Mouse (Mus musculus) embryonic facial prominence, embryonic 14.5 days (tissue): ENCODE results near the gene Nusap1. TPM values are rescaled to one million over a fixed set of nuclear protein-coding genes. Genes with fewer than 3 reads are reported as not detected.
"Not testable (repeated sequence)": the region's sequence is repeated elsewhere in the genome, so short reads cannot be mapped to it uniquely, and the experiment has no call there.

Experiments
- ATAC-seq: fragments of 200-750 bp; cut with Nextera tagmentation; 2 replicates; pipeline ENCODE4 v1.8.0; 2017; ENCODE audit warnings: low read depth, moderate number of reproducible peaks, moderate TSS enrichment
- DNase-seq: peaks from one replicate; pipeline ENCODE4 v3.0.0-alpha.2; 2015; ENCODE audit warnings: low spot score
- H3K27ac ChIP-seq: fragments of 300-500 bp; sonication (generic); replicated peaks from 2 replicates; pipeline ENCODE4 v1.5.1; 2014; ENCODE audit warnings: low read depth, mild to moderate bottlenecking, low read length, moderate library complexity
- H3K27me3 ChIP-seq: fragments of 300-500 bp; sonication (generic); replicated peaks from 2 replicates; pipeline ENCODE4 v1.6.1; 2014; ENCODE audit warnings: low read length; ENCODE audit not compliant: control insufficient read depth, insufficient read depth
- H3K36me3 ChIP-seq: fragments of 300-500 bp; sonication (generic); 2 replicates; pipeline ENCODE4 v1.6.1; 2014; ENCODE audit warnings: low read length, mixed read lengths; ENCODE audit not compliant: control insufficient read depth, insufficient read depth
- H3K4me1 ChIP-seq: fragments of 300-500 bp; sonication (generic); 2 replicates; pipeline ENCODE4 v1.6.1; 2014; ENCODE audit warnings: antibody characterized with exemption, low read length; ENCODE audit not compliant: control insufficient read depth, insufficient read depth
- H3K4me2 ChIP-seq: fragments of 300-500 bp; sonication (generic); 2 replicates; pipeline ENCODE4 v1.6.1; 2014; ENCODE audit warnings: low read depth, mild to moderate bottlenecking, low read length, moderate library complexity, mixed read lengths
- H3K4me3 ChIP-seq: fragments of 300-500 bp; sonication (generic); 2 replicates; pipeline ENCODE4 v1.5.1; 2014; ENCODE audit warnings: low read depth, mild to moderate bottlenecking, low read length
- H3K9ac ChIP-seq: fragments of 300-500 bp; sonication (generic); 2 replicates; pipeline ENCODE4 v1.6.1; 2014; ENCODE audit warnings: low read depth, mild to moderate bottlenecking, low read length, moderate library complexity, mixed read lengths
- H3K9me3 ChIP-seq: fragments of 300-500 bp; sonication (generic); 2 replicates; pipeline ENCODE4 v1.6.1; 2016; ENCODE audit warnings: low read length; ENCODE audit not compliant: control insufficient read depth
- WGBS: fragments of 180-500 bp; shearing (Covaris S2); extraction: QIAGEN DNeasy Blood & Tissue Kit; methylation state at CpG from one replicate; pipeline ENCODE4 v1.1.7; 2014; 5-methylcytosine and 5-hydroxymethylcytosine counted together
- polyA plus RNA-seq: library from polyadenylated mRNA; unstranded; fragments of >200 nt; fragmentation: Nextera tagmentation; extraction: Ambion mirVana; gene quantifications from 2 replicates; pipeline ENCODE4 v1.2.1, GENCODE M21; 2014

The Nusap1 gene
- polyA plus RNA-seq, 1 experiment from 2014 or later = 47.5 TPM

DNA sequence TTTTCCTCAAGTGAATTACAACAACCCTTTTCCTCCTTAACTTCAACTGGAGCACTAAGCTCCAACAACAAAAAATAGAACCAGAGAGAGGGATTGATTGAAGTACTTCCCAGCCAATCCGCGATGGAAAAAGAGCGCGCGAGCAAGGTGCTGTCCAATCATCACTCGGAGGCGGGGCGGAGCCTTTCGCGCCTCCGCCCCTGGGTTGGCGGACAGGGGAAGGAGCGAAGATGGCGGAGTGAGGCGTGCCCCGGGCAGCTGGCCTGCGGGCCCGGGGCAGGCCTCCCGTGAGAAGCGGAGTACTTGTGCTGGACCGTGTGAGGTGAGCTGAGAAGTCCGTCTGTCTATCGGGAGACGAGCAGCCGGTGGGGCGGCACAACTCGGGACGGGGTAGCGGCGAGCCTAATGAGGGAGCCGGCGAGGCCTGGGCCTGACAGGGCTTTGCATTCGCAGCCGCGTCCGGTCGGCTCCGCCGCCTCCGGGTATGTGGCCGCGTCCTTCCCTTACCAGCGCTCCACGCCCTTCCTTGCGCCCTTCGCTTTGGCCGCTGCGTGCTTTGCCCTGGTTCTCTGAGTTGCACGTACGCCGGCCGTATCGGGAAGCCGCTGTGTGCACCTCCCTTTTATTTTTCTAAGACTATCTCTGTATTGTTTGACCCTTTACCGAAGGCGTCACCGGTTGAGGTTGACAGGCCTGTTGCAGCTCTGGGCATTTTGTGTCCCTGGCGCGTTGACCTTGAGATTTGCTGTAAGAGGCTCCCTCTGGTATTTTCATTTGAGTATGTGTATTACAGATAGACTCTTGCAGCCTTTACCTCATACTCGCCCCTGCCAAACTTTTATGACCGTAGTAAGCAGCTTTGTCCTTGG is 23.8 kb upstream of the Nusap1 start:
- peaks cover 38% of the 10 kb centered on the region for H3K36me3 ChIP-seq
- WGBS = under 1% methylated on average over 57 of the region's 61 CpGs
- DNase-seq (peak; percentile 97), ATAC-seq (peak; percentile 98)
- no peaks in the 10 kb centered on the region for H3K27me3 ChIP-seq
- H3K9ac ChIP-seq = peak overlapping the region; percentile 96
- H3K27ac ChIP-seq = peak overlapping the region; percentile 86
- H3K4me3 ChIP-seq = peak overlapping the region; percentile 91
- peaks cover 15% of the 10 kb centered on the region for H3K4me1 ChIP-seq
- peak overlapping the region; percentile 73 for H3K4me2 ChIP-seq
- H3K9me3 ChIP-seq = no peaks in the 10 kb centered on the region

DNA sequence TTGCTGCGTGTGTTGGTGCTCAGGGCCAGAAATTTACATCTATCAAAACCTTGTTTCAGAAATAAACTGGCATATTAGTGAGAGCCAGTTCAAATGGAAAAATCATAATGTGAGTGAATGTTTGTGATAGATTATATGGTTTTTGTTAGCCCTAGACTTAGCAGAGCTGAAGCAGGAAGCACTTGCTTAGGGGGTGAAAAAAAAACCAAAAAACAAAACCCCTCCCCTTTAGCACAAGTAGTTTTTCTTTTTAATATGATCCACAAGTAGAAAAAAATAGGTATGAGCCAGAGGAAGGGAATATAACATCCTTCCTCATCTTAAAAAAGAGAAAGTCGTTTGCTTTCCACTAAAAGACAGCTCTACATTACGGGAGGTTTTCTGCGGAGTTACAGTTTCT is 22.8 kb upstream of the Nusap1 start:
- WGBS = 31% methylated on average over 4 of the region's 4 CpGs
- Histone ChIP-seq H3K9ac (peak overlapping the region; percentile 96), H3K27me3 (no peaks in the 10 kb centered on the region), H3K36me3 (peaks cover 48% of the 10 kb centered on the region), H3K4me2 (peak overlapping the region; percentile 73), H3K4me1 (peaks cover 15% of the 10 kb centered on the region), H3K9me3 (no peaks in the 10 kb centered on the region), H3K4me3 (peak overlapping the region; percentile 91), H3K27ac (no peak overlapping the region)
- ATAC-seq (no peak), DNase-seq (no peak)

GRCm38 (mm10) chr2:119596781-119597330 is 21.2 kb upstream of the Nusap1 start:
- Histone ChIP-seq H3K4me2 (no peak overlapping the region), H3K4me1 (peaks cover 15% of the 10 kb centered on the region), H3K27ac (no peak overlapping the region), H3K9me3 (no peaks in the 10 kb centered on the region), H3K9ac (no peak overlapping the region), H3K36me3 (peaks cover 53% of the 10 kb centered on the region), H3K4me3 (no peak overlapping the region), H3K27me3 (no peaks in the 10 kb centered on the region)
- 94% methylated on average over 8 of the region's 8 CpGs for WGBS
- no peak for DNase-seq
- no peak for ATAC-seq

GRCm38 (mm10) chr2:119601027-119601426 is 17.1 kb upstream of the Nusap1 start:
- WGBS = 79% methylated on average over 4 of the region's 4 CpGs
- DNase-seq = no peak
- no peaks in the 10 kb centered on the region for H3K9me3 ChIP-seq
- peaks cover 80% of the 10 kb centered on the region for H3K36me3 ChIP-seq
- H3K27ac ChIP-seq = no peak overlapping the region
- H3K4me3 ChIP-seq = no peak overlapping the region
- no peaks in the 10 kb centered on the region for H3K27me3 ChIP-seq
- no peak overlapping the region for H3K4me2 ChIP-seq
- H3K9ac ChIP-seq = no peak overlapping the region
- 0 out of 2 replicates have a peak, but pooled peaks cover 2% of the 10 kb centered on the region for H3K4me1 ChIP-seq
- ATAC-seq = no peak

DNA sequence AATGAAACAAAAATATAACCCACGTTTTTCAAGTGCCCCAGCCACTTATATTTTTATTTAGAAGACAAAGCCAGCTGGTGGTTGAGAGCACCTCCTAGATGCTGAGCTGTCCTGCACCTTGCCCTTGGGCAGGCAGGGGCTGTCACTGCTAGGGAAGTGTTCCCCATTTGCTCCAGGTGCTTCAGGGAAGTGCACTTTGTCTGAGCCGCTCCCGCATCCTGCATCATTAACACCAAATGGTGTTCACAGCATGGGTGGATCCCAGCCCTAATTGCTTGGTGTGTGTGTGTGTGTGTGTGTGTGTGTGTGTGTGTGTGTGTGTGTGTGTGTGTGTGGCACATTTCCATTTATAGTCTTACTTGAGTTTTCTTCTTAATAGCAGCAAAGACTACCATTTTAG is 16.5 kb upstream of the Nusap1 start:
- H3K4me3 ChIP-seq, H3K27me3 ChIP-seq, DNase-seq, H3K9me3 ChIP-seq, H3K4me2 ChIP-seq, H3K9ac ChIP-seq, H3K27ac ChIP-seq, H3K4me1 ChIP-seq: not testable (repeated sequence)
- ATAC-seq = 0 out of 2 replicates have a peak, but pooled peaks have one; percentile 22
- H3K36me3 ChIP-seq = peaks cover 80% of the 10 kb centered on the region
- WGBS = 83% methylated on average over 3 of the region's 3 CpGs

DNA sequence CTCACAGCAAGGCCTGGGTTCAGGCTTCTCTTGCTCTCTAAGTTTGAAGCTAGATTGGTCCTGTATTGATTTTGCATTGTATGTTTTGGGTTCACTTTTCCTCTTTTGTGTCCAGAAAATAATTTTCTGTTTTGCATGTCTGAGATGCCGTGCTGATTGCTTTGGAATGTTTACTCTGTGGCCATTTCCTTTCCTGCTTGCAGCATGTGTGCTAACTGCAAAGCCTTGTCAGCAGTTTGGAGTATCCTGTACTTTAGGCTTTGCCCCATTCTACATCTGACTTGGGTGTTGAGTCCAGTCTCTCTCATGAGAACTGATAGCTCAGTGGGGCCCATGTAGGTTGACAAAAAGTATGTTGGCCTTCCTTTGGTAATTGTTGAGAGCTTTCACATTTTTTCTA is 15.6 kb upstream of the Nusap1 start:
- no peak overlapping the region for H3K27ac ChIP-seq
- H3K4me2 ChIP-seq = no peak overlapping the region
- H3K27me3 ChIP-seq = no peaks in the 10 kb centered on the region
- no peaks in the 10 kb centered on the region for H3K4me1 ChIP-seq
- DNase-seq (no peak), ATAC-seq (no peak)
- no peak overlapping the region for H3K4me3 ChIP-seq
- H3K9me3 ChIP-seq = no peaks in the 10 kb centered on the region
- H3K9ac ChIP-seq = no peak overlapping the region
- 65% methylated on average over 1 of the region's 1 CpGs for WGBS
- H3K36me3 ChIP-seq = peaks cover 79% of the 10 kb centered on the region

DNA sequence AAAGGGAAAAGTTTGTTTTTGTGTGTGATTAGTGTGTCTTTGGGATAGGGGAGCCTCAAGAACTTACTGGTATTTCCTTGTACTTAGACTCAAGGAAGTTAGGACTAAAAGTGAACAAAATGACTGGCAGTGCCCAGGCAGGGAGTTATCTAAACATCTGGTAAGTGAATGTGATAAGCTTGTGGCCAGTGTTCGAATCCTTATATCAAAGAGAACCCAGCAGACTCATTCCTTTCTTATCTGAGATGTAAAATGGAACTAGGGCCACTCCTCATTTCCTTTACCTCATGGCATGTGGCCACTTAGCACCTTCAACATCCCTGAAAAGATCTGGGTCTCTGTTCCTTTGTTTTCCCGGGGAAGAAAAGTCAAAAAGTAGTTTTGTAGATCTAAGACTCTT is 14.2 kb upstream of the Nusap1 start:
- Histone ChIP-seq H3K9ac (no peak overlapping the region), H3K4me1 (no peaks in the 10 kb centered on the region), H3K27ac (no peak overlapping the region), H3K36me3 (peaks cover 77% of the 10 kb centered on the region), H3K27me3 (no peaks in the 10 kb centered on the region), H3K4me3 (no peak overlapping the region), H3K4me2 (no peak overlapping the region), H3K9me3 (no peaks in the 10 kb centered on the region)
- DNase-seq (no peak), ATAC-seq (no peak)
- WGBS = 72% methylated on average over 2 of the region's 2 CpGs

- Histone ChIP-seq H3K4me1 (no peaks in the 10 kb centered on the region), H3K4me2 (no peak overlapping the region), H3K4me3 (no peak overlapping the region), H3K9me3 (no peaks in the 10 kb centered on the region), H3K27ac (no peak overlapping the region), H3K9ac (no peak overlapping the region), H3K36me3 (peaks cover 74% of the 10 kb centered on the region), H3K27me3 (no peaks in the 10 kb centered on the region)
- WGBS = 84% methylated on average over 6 of the region's 6 CpGs
- no peak for ATAC-seq
- no peak for DNase-seq
Observed at GRCm38 (mm10) chr2:119605361-119605973, 12.6 kb upstream of the Nusap1 start.
